In genomic region chr5:140388588-140389576, GRCm38 (mm10) we compare ENCODE assay signal across 8 mouse cellular contexts. TPM values are rescaled to one million over a fixed set of nuclear protein-coding genes. Genes with fewer than 3 reads are reported as not detected.
A peak's percentile ranks its signal among the peaks of the same experiment; 100 is the strongest.
DNase-seq lines count a peak whose midpoint lies in the region; ATAC-seq and TF ChIP-seq lines count a peak whose summit lies in the region.

Snx8 (minus strand) TSS chr5:140389262.

- H3K36me3 ChIP-seq in hindbrain, embryonic 10.5 days, result no peaks in the 10 kb centered on the region
- no peaks in the 10 kb centered on the region for H3K36me3 ChIP-seq in lung, postnatal 0 days (ENCODE audit: insufficient read depth, low read length)

- H3K27me3 ChIP-seq in hindbrain, embryonic 10.5 days (ENCODE audit: insufficient read depth, poor library complexity, severe bottlenecking), result peaks cover 5% of the 10 kb centered on the region
- no peaks in the 10 kb centered on the region for H3K27me3 ChIP-seq in lung, postnatal 0 days (replicated peaks; ENCODE audit: insufficient read depth, low read length)

- DNase-seq in MN1 (ENCODE audit: low spot score), result peak; percentile 98
- peak; percentile 90 for DNase-seq in cerebellum, adult 9-10 months
- DNase-seq in hindbrain, embryonic 10.5 days (ENCODE audit: low spot score), result peak; percentile 97
- DNase-seq in layer of hippocampus, adult 9-11 months, result peak; percentile 95
- peak; percentile 98 for DNase-seq in lung, postnatal 0 days (ENCODE audit: low spot score)
- peak; percentile 96 for DNase-seq in ovary, postnatal 14 days (ENCODE audit: low spot score)
- peak; percentile 83 for DNase-seq in thymus, postnatal 14 days

- TF ChIP-seq CTCF in lung, postnatal 0 days (IDR thresholded peaks at IDR 0.05), result no peak

- H3K9me3 ChIP-seq in hindbrain, embryonic 10.5 days, result no peaks in the 10 kb centered on the region
- no peaks in the 10 kb centered on the region for H3K9me3 ChIP-seq in lung, postnatal 0 days (ENCODE audit: low read length)

- TF ChIP-seq EP300 in lung, postnatal 0 days (IDR thresholded peaks at IDR 0.05), result no peak

- peak; percentile 67 for ATAC-seq in frontal cortex, adult (ENCODE audit: low TSS enrichment)
- peak; percentile 95 for ATAC-seq in lung, postnatal 0 days

- peak within 1 kb of the TSS; percentile 90 for H3K4me2 ChIP-seq in lung, postnatal 0 days (replicated peaks; ENCODE audit: low read depth, low read length)

- H3K4me1 ChIP-seq in hindbrain, embryonic 10.5 days (replicated peaks), result peaks cover 38% of the 10 kb centered on the region
- peaks cover 11% of the 10 kb centered on the region; the same call in 1 of the 2 replicates for H3K4me1 ChIP-seq in lung, postnatal 0 days (ENCODE audit: insufficient read depth, low read depth, low read length)

- H3K27ac ChIP-seq in hindbrain, embryonic 10.5 days, result peak within 1 kb of the TSS; percentile 88
- peak within 1 kb of the TSS; percentile 38; the same call in 1 of the 2 replicates for H3K27ac ChIP-seq in lung, postnatal 0 days (ENCODE audit: low read length)

- peak within 1 kb of the TSS; percentile 65 for H3K9ac ChIP-seq in lung, postnatal 0 days (replicated peaks; ENCODE audit: low read depth)

- peak within 1 kb of the TSS; percentile 81 for H3K4me3 ChIP-seq in hindbrain, embryonic 10.5 days
- peak within 1 kb of the TSS; percentile 60 for H3K4me3 ChIP-seq in lung, postnatal 0 days (ENCODE audit: low read depth, low read length)

- 1% methylated on average over 63 of the region's 63 CpGs for WGBS in hindbrain, embryonic 10.5 days
- under 1% methylated on average over 59 of the region's 63 CpGs for WGBS in lung, postnatal 0 days

RNA-seq across cellular contexts. Expression of gene Snx8, which starts in this region (rescaled TPM):
- 24.5 and 25.5 TPM in 2 replicates for polyA plus RNA-seq in hindbrain, embryonic 10.5 days (2016; fragmentation: Nextera tagmentation; extraction: Ambion mirVana)
- polyA plus RNA-seq in lung, postnatal 0 days (2015; fragmentation: Nextera tagmentation; extraction: Ambion mirVana), result 16.7 and 17.1 TPM in 2 replicates

Comparison
In these comparisons a context has a peak if more than half of its experiments do, and no peak if none do; other contexts are left out.
1. Peak in every context shown above with its lines: DNase-seq, ATAC-seq, H3K4me3 ChIP-seq and H3K27ac ChIP-seq.